Mouse (Mus musculus) neural tube, embryonic 12.5 days (tissue): ENCODE data around the gene Baz2b. TPM values are rescaled to one million over a fixed set of nuclear protein-coding genes. Genes with fewer than 3 reads are reported as not detected.

Experiments
- ATAC-seq: fragments of 200-750 bp; cut with Nextera tagmentation; 2 replicates; pipeline ENCODE4 v1.8.0; 2017; ENCODE audit warnings: low read depth, mild to moderate bottlenecking, moderate TSS enrichment, moderate library complexity; ENCODE audit not compliant: low FRiP score
- H3K27ac ChIP-seq: fragments of 300-500 bp; sonication (generic); 2 replicates; pipeline ENCODE4 v1.5.1; 2016
- H3K27me3 ChIP-seq: fragments of 300-500 bp; sonication (generic); replicated peaks from 2 replicates; pipeline ENCODE4 v1.6.1; 2016; ENCODE audit warnings: mild to moderate bottlenecking
- H3K36me3 ChIP-seq: fragments of 300-500 bp; sonication (generic); 2 replicates; pipeline ENCODE4 v1.6.1; 2016; ENCODE audit warnings: mild to moderate bottlenecking
- H3K4me1 ChIP-seq: fragments of 300-500 bp; sonication (generic); 2 replicates; pipeline ENCODE4 v1.6.1; 2016
- H3K4me2 ChIP-seq: fragments of 300-500 bp; sonication (generic); replicated peaks from 2 replicates; pipeline ENCODE4 v1.6.1; 2016; ENCODE audit warnings: mild to moderate bottlenecking
- H3K4me3 ChIP-seq: fragments of 300-500 bp; sonication (generic); 2 replicates; pipeline ENCODE4 v1.5.1; 2016
- H3K9ac ChIP-seq: fragments of 300-500 bp; sonication (generic); 2 replicates; pipeline ENCODE4 v1.6.1; 2016; ENCODE audit warnings: mild to moderate bottlenecking
- H3K9me3 ChIP-seq: fragments of 300-500 bp; sonication (generic); 2 replicates; pipeline ENCODE4 v1.6.1; 2016; ENCODE audit warnings: mild to moderate bottlenecking
- WGBS: fragments of 180-500 bp; shearing (Covaris S2); methylation state at CpG from one replicate; pipeline ENCODE4 v1.1.7; 2016; 5-methylcytosine and 5-hydroxymethylcytosine counted together
- polyA plus RNA-seq: library from polyadenylated mRNA; unstranded; fragments of >200 nt; fragmentation: Nextera tagmentation; extraction: Ambion mirVana; gene quantifications from 2 replicates; pipeline ENCODE4 v1.2.1, GENCODE M21; 2016

The Baz2b gene
- polyA plus RNA-seq, 1 experiment from 2014 or later = 78.3 TPM

- H3K4me1 ChIP-seq = peaks cover 28% of the 10 kb centered on the region
- ATAC-seq = no peak
- WGBS = 74% methylated on average over 10 of the region's 10 CpGs
- H3K4me2 ChIP-seq = no peak overlapping the region
- no peaks in the 10 kb centered on the region for H3K36me3 ChIP-seq
- H3K9me3 ChIP-seq = no peaks in the 10 kb centered on the region
- no peaks in the 10 kb centered on the region for H3K27me3 ChIP-seq
- H3K9ac ChIP-seq = no peak overlapping the region
- no peak overlapping the region for H3K27ac ChIP-seq
- H3K4me3 ChIP-seq = no peak overlapping the region
Observed at GRCm38 (mm10) chr2:60054808-60055535, 154.7 kb downstream of the Baz2b start.

- Histone ChIP-seq H3K27ac (0 out of 2 replicates have a peak overlapping the region, but pooled peaks have one; percentile 20), H3K9me3 (no peaks in the 10 kb centered on the region), H3K4me1 (peaks cover 28% of the 10 kb centered on the region), H3K27me3 (no peaks in the 10 kb centered on the region), H3K4me2 (0 out of 2 replicates have a peak overlapping the region, but pooled peaks have one; percentile 9), H3K36me3 (no peaks in the 10 kb centered on the region), H3K4me3 (no peak overlapping the region), H3K9ac (no peak overlapping the region)
- WGBS = 46% methylated on average over 11 of the region's 11 CpGs
- ATAC-seq = peak; percentile 72
Observed at GRCm38 (mm10) chr2:60053222-60054010, 156.2 kb downstream of the Baz2b start.

GRCm38 (mm10) chr2:60050667-60051460, 158.8 kb downstream of the Baz2b start:
- Histone ChIP-seq H3K27ac (no peak overlapping the region), H3K9me3 (no peaks in the 10 kb centered on the region), H3K4me2 (no peak overlapping the region), H3K9ac (no peak overlapping the region), H3K4me1 (peaks cover 25% of the 10 kb centered on the region), H3K27me3 (no peaks in the 10 kb centered on the region), H3K4me3 (no peak overlapping the region), H3K36me3 (no peaks in the 10 kb centered on the region)
- WGBS = 85% methylated on average over 9 of the region's 9 CpGs
- no peak for ATAC-seq

GRCm38 (mm10) chr2:60049889-60050288, 159.8 kb downstream of the Baz2b start:
- H3K4me3 ChIP-seq = no peak overlapping the region

GRCm38 (mm10) chr2:60049351-60049750, 160.3 kb downstream of the Baz2b start:
- H3K4me3 ChIP-seq = no peak overlapping the region
- 97% methylated on average over 9 of the region's 9 CpGs for WGBS
- H3K4me2 ChIP-seq = no peak overlapping the region
- H3K9me3 ChIP-seq = no peaks in the 10 kb centered on the region
- no peak overlapping the region for H3K27ac ChIP-seq
- H3K9ac ChIP-seq = no peak overlapping the region
- peaks cover 18% of the 10 kb centered on the region for H3K4me1 ChIP-seq
- no peak for ATAC-seq
- H3K36me3 ChIP-seq = no peaks in the 10 kb centered on the region
- H3K27me3 ChIP-seq = no peaks in the 10 kb centered on the region

More at GRCm38 (mm10) chr2:60049889-60050288, 159.8 kb downstream of the Baz2b start:
- no peaks in the 10 kb centered on the region for H3K36me3 ChIP-seq
- peaks cover 22% of the 10 kb centered on the region for H3K4me1 ChIP-seq
- H3K9me3 ChIP-seq = no peaks in the 10 kb centered on the region
- no peak for ATAC-seq
- H3K27me3 ChIP-seq = no peaks in the 10 kb centered on the region
- no peak overlapping the region for H3K27ac ChIP-seq
- H3K4me2 ChIP-seq = no peak overlapping the region
- 81% methylated on average over 4 of the region's 4 CpGs for WGBS
- no peak overlapping the region for H3K9ac ChIP-seq

- no peak overlapping the region for H3K4me3 ChIP-seq
- H3K27me3 ChIP-seq = no peaks in the 10 kb centered on the region
- H3K4me1 ChIP-seq = peaks cover 7% of the 10 kb centered on the region; the same call in 1 of the 2 replicates
- no peaks in the 10 kb centered on the region for H3K36me3 ChIP-seq
- H3K9me3 ChIP-seq = no peaks in the 10 kb centered on the region
- no peak overlapping the region for H3K9ac ChIP-seq
- H3K4me2 ChIP-seq = no peak overlapping the region
- no peak overlapping the region for H3K27ac ChIP-seq
- no peak for ATAC-seq
- 81% methylated on average over 1 of the region's 1 CpGs for WGBS
Observed at GRCm38 (mm10) chr2:60045995-60046394, 163.6 kb downstream of the Baz2b start.

- H3K9me3 ChIP-seq = no peaks in the 10 kb centered on the region
- H3K9ac ChIP-seq = no peak overlapping the region
- H3K4me3 ChIP-seq = no peak overlapping the region
- H3K4me1 ChIP-seq = peaks cover 7% of the 10 kb centered on the region; the same call in 1 of the 2 replicates
- no peak overlapping the region for H3K4me2 ChIP-seq
- H3K36me3 ChIP-seq = no peaks in the 10 kb centered on the region
- no peak overlapping the region for H3K27ac ChIP-seq
- H3K27me3 ChIP-seq = no peaks in the 10 kb centered on the region
- no peak for ATAC-seq
Observed at GRCm38 (mm10) chr2:60044988-60045387, 164.7 kb downstream of the Baz2b start.

- Histone ChIP-seq H3K27ac (no peak overlapping the region), H3K9me3 (no peaks in the 10 kb centered on the region), H3K36me3 (no peaks in the 10 kb centered on the region), H3K4me2 (no peak overlapping the region), H3K27me3 (no peaks in the 10 kb centered on the region), H3K9ac (no peak overlapping the region), H3K4me3 (no peak overlapping the region), H3K4me1 (peaks cover 7% of the 10 kb centered on the region; the same call in 1 of the 2 replicates)
- 71% methylated on average over 2 of the region's 2 CpGs for WGBS
- no peak for ATAC-seq
Observed at GRCm38 (mm10) chr2:60044540-60044939, 165.1 kb downstream of the Baz2b start.

- 70% methylated on average over 12 of the region's 12 CpGs for WGBS
- H3K36me3 ChIP-seq = no peaks in the 10 kb centered on the region
- 0 out of 2 replicates have a peak overlapping the region, but pooled peaks have one; percentile 38 for H3K27ac ChIP-seq
- no peak overlapping the region for H3K9ac ChIP-seq
- 0 out of 2 replicates have a peak, but pooled peaks cover 4% of the 10 kb centered on the region for H3K4me1 ChIP-seq
- H3K27me3 ChIP-seq = no peaks in the 10 kb centered on the region
- H3K4me2 ChIP-seq = no peak overlapping the region
- no peak overlapping the region for H3K4me3 ChIP-seq
- no peaks in the 10 kb centered on the region for H3K9me3 ChIP-seq
- 0 out of 2 replicates have a peak, but pooled peaks have one; percentile 39 for ATAC-seq
Observed at GRCm38 (mm10) chr2:60042699-60043098, 166.9 kb downstream of the Baz2b start.

GRCm38 (mm10) chr2:60041485-60042274, 168.0 kb downstream of the Baz2b start:
- ATAC-seq = no peak

GRCm38 (mm10) chr2:60040162-60040561, 169.5 kb downstream of the Baz2b start:
- WGBS = 89% methylated on average over 3 of the region's 3 CpGs

More at GRCm38 (mm10) chr2:60041485-60042274, 168.0 kb downstream of the Baz2b start:
- H3K4me2 ChIP-seq = no peak overlapping the region
- no peak overlapping the region for H3K27ac ChIP-seq
- peaks cover 9% of the 10 kb centered on the region; the same call in 1 of the 2 replicates for H3K4me1 ChIP-seq
- WGBS = 91% methylated on average over 4 of the region's 4 CpGs
- H3K27me3 ChIP-seq = no peaks in the 10 kb centered on the region
- H3K9ac ChIP-seq = no peak overlapping the region
- no peak overlapping the region for H3K4me3 ChIP-seq
- H3K9me3 ChIP-seq = no peaks in the 10 kb centered on the region
- H3K36me3 ChIP-seq = no peaks in the 10 kb centered on the region

More at GRCm38 (mm10) chr2:60040162-60040561, 169.5 kb downstream of the Baz2b start:
- Histone ChIP-seq H3K9ac (no peak overlapping the region), H3K27me3 (no peaks in the 10 kb centered on the region), H3K4me1 (peaks cover 9% of the 10 kb centered on the region; the same call in 1 of the 2 replicates), H3K36me3 (no peaks in the 10 kb centered on the region), H3K4me2 (no peak overlapping the region), H3K9me3 (no peaks in the 10 kb centered on the region), H3K27ac (no peak overlapping the region), H3K4me3 (no peak overlapping the region)
- no peak for ATAC-seq
